Mouse (Mus musculus): ENCODE results near the gene Rnf126. TPM values are rescaled to one million over a fixed set of nuclear protein-coding genes. Genes with fewer than 3 reads are reported as not detected.
A peak's percentile ranks its signal among the peaks of the same experiment; 100 is the strongest.

The Rnf126 gene
- total RNA-seq, 2 experiments from 2014 or later = 85.0 to 88.3 TPM

DNA sequence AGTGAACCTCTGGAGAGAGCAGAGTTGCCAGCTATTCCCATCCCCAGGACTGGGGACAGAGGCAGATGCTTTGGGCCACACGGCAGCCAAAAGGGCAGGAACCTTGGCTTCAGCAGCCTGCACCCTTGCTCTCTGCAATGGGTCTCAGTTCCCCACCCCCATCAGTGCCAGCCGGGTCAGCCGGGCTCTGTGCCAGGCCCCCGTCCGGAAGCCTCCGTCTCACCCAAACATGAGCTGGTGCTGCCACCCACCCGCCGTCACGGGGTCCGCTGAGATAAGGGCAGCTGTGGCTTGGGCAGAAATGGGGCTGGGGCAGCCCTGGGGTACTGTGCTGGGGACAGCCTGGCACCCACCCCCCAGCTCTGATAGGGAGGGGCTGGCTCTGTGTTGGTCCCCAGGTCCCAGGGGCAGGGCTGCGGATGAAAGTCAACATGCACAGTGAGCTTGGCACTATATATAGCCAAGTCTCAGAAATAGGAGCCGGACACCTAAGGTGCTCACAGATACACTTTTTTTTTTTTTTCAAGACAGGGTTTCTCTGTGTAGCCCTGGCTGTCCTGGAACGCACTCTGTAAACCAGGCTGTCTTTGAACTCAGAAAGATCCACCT, 37.3 kb downstream of the Rnf126 start:
- no peak for TF ChIP-seq CTCF (conservative IDR thresholded peaks at IDR 0.05)
- H3K27ac ChIP-seq = peak overlapping the region; percentile 72
- no peak for DNase-seq (ENCODE audit: low spot score in 2 of 2)

DNA sequence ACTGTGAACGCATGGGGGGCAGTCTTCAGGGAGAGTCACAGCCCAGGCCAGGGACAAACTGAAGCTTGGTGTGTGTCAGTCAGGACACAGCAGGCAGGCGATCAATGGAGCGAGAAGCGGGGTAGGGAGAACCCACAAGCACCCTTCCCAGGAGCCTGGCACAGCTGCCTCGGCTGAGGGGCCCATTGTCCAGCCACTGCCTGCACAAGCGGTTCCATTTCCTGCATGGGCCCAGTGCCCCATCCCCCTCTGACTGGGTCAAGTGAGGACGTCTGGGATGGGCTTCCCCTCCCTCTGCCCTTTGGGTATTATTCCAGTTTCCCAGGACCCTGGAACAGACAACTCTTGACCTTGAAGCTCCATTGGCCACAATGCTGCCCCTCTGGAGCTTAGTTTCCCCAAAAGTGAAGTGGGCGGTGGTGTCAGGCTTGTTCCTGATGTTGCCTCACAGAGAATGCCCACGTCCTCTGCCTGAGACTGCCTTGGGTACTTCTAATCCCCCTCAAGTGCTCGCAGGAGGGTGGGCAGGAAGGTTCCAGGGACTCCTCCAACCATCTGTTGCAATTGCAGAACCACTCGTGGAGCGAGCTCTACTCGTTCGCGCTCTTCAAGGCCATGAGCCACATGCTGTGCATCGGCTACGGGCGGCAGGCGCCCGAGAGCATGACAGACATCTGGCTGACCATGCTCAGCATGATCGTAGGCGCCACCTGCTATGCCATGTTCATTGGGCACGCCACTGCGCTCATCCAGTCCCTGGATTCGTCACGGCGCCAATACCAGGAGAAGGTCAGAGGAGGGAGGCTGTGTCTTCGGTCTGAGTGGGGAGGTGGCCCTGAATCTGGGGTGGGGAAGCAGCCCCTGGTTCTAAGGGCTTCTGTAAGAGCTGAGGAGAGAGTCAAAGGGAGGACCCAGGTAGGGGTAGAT, 38.2 kb downstream of the Rnf126 start:
- no peak overlapping the region for H3K4me3 ChIP-seq
- H3K27ac ChIP-seq = peak overlapping the region; percentile 72
- DNase-seq (ENCODE audit: low spot score in 2 of 2) = no peak
- TF ChIP-seq CTCF (conservative IDR thresholded peaks at IDR 0.05) = no peak

More for the DNA sequence above, 37.3 kb downstream of the Rnf126 start:
- no peak overlapping the region for H3K4me3 ChIP-seq

DNA sequence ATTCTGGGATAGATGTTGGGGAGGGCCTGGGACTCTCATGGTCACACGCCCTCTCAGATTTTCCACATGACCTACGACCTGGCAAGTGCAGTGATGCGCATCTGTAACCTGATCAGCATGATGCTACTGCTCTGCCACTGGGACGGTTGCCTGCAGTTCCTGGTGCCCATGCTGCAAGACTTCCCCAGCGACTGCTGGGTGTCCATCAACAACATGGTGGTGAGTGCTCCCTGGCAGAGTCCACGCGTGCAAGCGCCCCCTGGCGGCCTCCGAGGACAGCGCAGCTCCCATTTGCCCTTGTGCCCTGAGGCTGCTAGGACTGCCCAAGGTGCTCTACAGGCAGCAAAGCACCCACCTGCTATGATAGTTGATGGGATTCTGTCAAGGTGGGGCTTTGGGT, 40.7 kb downstream of the Rnf126 start:
- no peak for DNase-seq (ENCODE audit: low spot score in 2 of 2)
- no peak overlapping the region for H3K4me3 ChIP-seq
- no peak overlapping the region for H3K27ac ChIP-seq
- TF ChIP-seq CTCF (conservative IDR thresholded peaks at IDR 0.05) = peak; percentile 78

DNA sequence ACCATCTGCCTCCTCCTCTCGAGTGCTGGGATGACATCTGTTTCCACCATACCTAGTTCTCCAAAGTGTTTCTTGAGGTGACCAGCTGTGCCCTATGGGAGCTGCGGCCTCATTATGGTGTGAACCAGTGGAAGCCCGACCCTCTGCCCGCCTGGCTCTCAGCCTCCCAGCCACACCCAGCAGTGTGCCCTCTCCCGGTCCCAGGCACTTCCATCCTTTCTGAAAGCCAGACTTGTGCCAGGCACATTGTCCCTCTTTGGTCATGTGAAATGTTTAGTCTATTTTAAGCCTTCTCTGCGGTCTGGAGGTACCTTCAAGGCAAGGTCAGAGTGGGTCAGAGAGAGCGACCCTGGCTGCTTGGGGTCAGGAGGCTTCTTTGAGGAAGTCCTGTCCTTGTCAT, 43.1 kb downstream of the Rnf126 start:
- Histone ChIP-seq H3K27ac (peak overlapping the region; percentile 46; the same call in 1 of the 2 replicates), H3K4me3 (no peak overlapping the region)
- no peak for DNase-seq (ENCODE audit: low spot score in 2 of 2)
- no peak for TF ChIP-seq CTCF (conservative IDR thresholded peaks at IDR 0.05)

DNA sequence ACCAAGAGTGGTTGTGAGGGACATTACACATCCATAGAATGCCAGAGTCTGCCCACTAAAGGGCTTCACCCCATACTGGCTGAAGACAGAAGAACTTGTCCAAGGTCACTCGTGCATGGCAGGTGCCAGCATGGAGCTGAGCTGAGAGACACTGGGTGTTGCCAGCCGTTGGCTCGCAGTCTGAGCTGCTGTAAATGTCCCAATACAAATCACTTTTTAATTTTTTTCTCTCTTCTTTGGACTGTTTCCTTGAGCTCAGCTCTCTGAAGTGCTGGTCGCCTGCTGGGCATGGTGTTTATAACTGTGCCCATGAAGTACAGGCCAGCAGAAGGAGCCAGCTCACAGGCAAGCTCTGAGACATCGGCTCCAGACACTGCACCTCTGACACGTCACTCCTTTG, 43.7 kb downstream of the Rnf126 start:
- no peak for DNase-seq (ENCODE audit: low spot score in 2 of 2)
- H3K4me3 ChIP-seq = no peak overlapping the region
- H3K27ac ChIP-seq = peak overlapping the region; percentile 46; the same call in 1 of the 2 replicates
- no peak for TF ChIP-seq CTCF (conservative IDR thresholded peaks at IDR 0.05)

DNA sequence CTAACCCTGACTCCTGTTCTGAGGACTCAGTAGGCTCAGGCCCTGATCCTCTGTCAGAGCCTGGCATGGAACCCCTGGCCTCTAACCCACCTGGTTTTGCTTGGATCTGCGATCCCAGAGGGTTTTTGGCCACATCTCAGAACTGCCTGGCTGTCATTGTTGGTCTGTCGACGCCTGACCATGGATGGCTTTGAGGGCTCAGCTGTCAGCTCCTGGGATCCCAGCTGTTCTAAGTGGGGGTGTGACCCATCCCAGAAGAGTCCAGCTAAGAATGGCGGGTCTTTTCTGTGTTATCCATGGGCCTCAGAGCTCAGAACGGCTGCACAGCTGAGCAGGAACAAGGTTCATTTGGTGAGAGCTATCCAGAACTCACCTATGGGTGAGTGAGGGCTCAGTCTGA, 45.7 kb downstream of the Rnf126 start:
- no peak overlapping the region for H3K4me3 ChIP-seq
- no peak overlapping the region for H3K27ac ChIP-seq
- no peak for DNase-seq (ENCODE audit: low spot score in 2 of 2)
- TF ChIP-seq CTCF (conservative IDR thresholded peaks at IDR 0.05) = no peak

DNA sequence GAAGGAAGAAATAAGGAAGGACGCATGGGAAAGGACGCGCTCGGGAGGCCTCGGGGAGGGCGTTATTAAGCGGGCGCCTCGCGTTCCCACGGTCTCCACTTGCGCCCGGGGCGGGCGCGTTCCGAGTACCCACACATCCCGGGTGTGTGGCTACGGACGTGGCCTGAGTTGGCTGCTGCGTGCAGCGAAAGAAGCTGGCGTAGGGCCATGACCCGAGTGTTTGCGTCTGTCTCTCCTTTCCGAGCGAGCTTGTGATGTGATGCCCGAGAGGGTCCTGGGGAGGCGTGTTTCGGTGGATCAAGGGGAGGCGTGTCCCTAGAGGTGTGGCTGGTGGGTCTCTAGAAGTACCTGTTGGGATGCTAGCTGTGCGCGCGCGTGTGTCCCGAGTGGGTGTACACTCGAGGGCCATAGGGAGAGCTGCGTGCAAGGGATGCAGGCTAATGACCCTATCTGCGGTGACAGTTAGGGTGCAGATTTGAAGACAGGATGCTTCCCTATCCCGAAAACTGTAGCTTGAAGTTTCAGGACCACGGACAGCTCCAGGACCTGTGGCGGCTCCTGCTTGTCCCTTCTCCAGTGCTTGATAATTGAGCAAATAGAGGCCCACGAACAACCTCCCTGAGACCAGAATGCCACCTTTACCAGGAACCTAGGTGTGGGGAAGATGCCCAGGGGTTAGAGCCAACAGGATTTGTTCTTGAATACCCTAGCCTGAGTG, 49.0 kb downstream of the Rnf126 start:
- H3K4me3 ChIP-seq = peak overlapping the region; percentile 78
- TF ChIP-seq CTCF (conservative IDR thresholded peaks at IDR 0.05) = no peak
- DNase-seq (ENCODE audit: low spot score in 2 of 2) = no peak
- peak overlapping the region; percentile 85 for H3K27ac ChIP-seq

DNA sequence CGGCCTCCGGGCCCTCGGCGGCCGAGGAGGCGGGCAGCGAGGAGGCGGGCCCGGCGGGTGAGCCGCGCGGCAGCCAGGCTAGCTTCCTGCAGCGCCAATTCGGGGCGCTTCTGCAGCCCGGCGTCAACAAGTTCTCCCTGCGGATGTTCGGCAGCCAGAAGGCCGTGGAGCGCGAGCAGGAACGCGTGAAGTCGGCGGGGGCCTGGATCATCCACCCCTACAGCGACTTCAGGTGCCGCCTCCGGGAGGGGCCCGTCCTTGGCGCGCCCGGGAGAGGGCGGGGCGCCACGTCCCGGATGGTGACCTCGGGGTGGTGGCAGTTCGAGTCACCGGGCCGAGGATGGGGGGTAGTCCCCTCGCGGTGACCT, 49.8 kb downstream of the Rnf126 start:
- Histone ChIP-seq H3K27ac (peak overlapping the region; percentile 85), H3K4me3 (peak overlapping the region; percentile 78)
- 0 out of 2 replicates have a peak, but pooled peaks have one; percentile 3 for TF ChIP-seq CTCF (conservative IDR thresholded peaks at IDR 0.05)
- DNase-seq (ENCODE audit: low spot score in 2 of 2) = no peak

DNA sequence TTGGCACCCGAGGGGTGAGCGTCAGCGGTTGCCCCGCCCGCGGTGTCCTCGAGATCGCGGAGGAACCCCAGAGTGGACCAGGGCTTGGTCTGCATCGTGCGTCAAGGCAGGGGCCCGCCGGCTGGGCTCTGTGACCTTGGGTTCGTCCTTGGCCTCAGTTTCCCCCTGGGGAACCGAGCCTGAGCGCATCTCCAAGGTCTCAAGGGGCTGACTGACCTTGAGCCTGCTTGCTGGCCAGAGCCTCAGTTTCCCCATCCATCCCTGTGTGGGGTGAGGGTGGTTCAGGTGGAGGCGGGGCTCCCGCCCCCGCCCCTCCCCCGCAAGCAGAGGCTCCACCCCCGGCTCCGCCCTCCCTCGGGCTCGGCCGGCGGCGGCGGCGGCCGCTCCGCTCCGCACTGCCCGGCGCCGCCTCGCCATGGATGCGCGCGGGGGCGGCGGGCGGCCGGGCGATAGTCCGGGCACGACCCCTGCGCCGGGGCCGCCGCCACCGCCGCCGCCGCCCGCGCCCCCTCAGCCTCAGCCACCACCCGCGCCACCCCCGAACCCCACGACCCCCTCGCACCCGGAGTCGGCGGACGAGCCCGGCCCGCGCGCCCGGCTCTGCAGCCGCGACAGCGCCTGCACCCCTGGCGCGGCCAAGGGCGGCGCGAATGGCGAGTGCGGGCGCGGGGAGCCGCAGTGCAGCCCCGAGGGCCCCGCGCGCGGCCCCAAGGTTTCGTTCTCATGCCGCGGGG, 50.3 kb downstream of the Rnf126 start, which contains the start of gene Hcn2:
Gene Hcn2, plus strand, starts transcription at position 381 of the 734 bp plus-strand sequence.
- H3K27ac ChIP-seq = peak within 1 kb of the TSS; percentile 85
- H3K4me3 ChIP-seq = peak within 1 kb of the TSS; percentile 78
- no peak for TF ChIP-seq CTCF (conservative IDR thresholded peaks at IDR 0.05)
- no peak for DNase-seq (ENCODE audit: low spot score in 2 of 2)

DNA sequence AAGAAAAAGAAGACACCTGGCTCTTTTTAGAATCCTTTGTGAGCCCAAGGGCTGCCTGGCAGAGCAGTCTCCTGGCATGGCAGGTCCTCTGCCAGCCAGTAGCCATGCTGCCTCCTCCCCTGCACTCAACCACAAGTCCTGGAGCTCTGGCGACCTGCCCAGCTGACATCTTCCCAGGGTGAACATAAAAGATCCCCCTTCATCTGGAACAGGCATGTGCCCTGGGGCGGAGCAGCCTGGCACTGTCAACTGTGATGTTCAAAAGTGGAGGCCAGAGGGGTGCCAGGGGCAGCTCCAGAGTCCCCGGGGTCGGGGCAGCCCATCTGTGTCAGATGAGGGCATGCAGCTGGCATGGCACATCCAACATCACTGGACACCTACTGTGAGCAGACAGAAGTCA, 51.8 kb downstream of the Rnf126 start:
- no peak overlapping the region for H3K27ac ChIP-seq
- DNase-seq (ENCODE audit: low spot score in 2 of 2) = no peak
- H3K4me3 ChIP-seq = no peak overlapping the region
- no peak for TF ChIP-seq CTCF (conservative IDR thresholded peaks at IDR 0.05)

DNA sequence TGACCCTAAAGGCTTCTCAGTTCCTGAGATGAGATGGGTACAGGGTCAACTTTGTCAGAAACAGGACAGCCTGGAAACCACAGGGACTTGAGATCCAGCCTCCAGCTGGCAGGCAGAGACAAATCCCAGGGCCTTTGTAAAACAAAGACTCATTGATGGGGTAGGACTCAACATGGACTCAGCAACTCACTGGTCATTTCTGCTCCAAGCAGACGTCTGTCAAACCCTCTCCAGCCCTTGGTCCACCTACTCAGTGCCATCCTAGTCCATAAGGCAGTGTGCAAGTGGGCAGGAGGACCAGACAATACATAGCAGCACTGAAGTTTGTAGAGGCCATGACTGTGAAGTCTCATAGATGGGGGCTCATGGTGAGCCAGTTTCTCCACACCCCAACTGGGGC, 53.6 kb downstream of the Rnf126 start:
- no peak overlapping the region for H3K4me3 ChIP-seq
- H3K27ac ChIP-seq = peak overlapping the region; percentile 62; the same call in 1 of the 2 replicates
- no peak for TF ChIP-seq CTCF (conservative IDR thresholded peaks at IDR 0.05)
- DNase-seq (ENCODE audit: low spot score in 2 of 2) = no peak

DNA sequence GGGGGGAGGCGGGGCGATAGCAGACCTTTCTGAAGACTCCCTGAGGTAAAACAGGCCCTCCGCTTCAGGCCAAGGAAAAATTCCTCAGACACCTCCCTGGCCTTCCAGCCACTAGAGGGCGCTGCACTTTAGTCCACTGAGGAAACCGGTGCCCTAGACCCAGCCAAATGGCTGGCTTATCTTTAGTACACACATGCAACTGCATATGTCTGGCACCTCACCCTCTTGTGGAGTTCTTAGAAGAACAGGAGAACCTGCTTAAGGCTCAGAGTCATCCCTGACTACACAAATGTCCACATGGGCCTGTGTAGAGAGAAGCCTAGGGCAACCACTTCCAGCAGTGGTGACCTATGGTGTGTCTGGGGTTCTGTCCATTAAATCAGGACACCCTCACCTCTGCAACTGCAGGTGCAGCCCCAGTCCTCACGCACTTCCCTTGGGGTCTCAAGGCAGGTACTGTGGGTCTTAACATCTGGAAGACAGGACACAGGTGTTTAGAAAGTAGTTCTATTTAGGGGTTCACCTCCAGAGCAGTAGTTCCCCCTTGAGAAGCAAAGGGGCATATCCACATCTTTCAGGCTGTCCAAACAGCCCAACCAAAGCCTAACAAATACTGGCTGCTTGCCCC, 54.1 kb downstream of the Rnf126 start:
- DNase-seq (ENCODE audit: low spot score in 2 of 2) = peak; percentile 59 to 82
- TF ChIP-seq CTCF (conservative IDR thresholded peaks at IDR 0.05) = peak; percentile 69
- H3K27ac ChIP-seq = peak overlapping the region; percentile 62; the same call in 1 of the 2 replicates
- H3K4me3 ChIP-seq = no peak overlapping the region
